1 mouse cellular context compared by ENCODE assay signal in the genomic region with DNA sequence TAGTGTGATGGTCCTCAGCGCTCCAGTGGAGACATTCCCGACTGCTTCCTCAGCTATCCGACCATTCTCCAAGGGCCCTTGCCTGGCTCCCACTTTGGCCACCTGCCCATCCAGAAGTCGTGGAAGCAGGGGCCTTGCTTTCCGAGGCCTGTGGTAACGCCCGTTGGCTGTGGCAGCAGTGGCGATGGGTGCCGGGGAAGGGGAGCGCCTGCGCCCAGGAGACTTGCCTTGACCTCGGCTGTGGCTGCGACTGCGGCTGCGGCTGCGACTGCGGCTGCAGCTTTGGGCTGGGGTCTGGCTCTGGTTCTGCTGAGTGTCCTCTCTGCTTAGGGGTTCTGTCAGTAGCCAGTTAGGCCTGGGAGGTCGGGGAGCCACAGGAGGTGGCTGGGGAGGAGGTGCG.
TF ChIP-seq lines count a peak whose summit lies in the region.

No protein-coding gene starts in this region.

TF ChIP-seq in myocyte, 11 proteins besides CTCF, POLR2A, EP300 and RAD21:
- TF ChIP-seq USF1 (IDR thresholded peaks at IDR 0.05; ENCODE audit: low read depth) (no peak), POLR2AphosphoS2 (IDR thresholded peaks at IDR 0.05; ENCODE audit: insufficient read length, low read depth) (peak; percentile 68)
TF ChIP-seq in myocyte: peak in this region for 1.
